Mouse (Mus musculus) stomach, postnatal 0 days (tissue): Measurements from ENCODE around the gene C1qtnf4.

ENCODE experiments used
- CTCF ChIP-seq: IDR thresholded peaks from 2 replicates; pipeline ENCODE4 v1.5.1; 2016; ENCODE audit warnings: antibody characterized with exemption, low read depth, mild to moderate bottlenecking, moderate library complexity
- EP300 ChIP-seq: optimal IDR thresholded peaks from 2 replicates; pipeline ENCODE3; 2016; ENCODE audit warnings: antibody characterized with exemption

- no peak for TF ChIP-seq CTCF
- TF ChIP-seq EP300 = no peak
These were observed 6.2 kb upstream of the C1qtnf4 start for GRCm38 (mm10) chr2:90879419-90879818.
